Mouse (Mus musculus) lung, postnatal 0 days (tissue): ENCODE results near the gene Rprd1b. TPM values are rescaled to one million over a fixed set of nuclear protein-coding genes. Genes with fewer than 3 reads are reported as not detected.

Experiments used
- ATAC-seq: fragments of 200-750 bp; cut with Nextera tagmentation; 2 replicates; pipeline ENCODE4 v1.8.0; 2017; ENCODE audit warnings: moderate library complexity
- DNase-seq: peaks from one replicate; pipeline ENCODE4 v3.0.0-alpha.2; 2016; ENCODE audit warnings: low spot score
- H3K27ac ChIP-seq: fragments of 300-500 bp; sonication (generic); 2 replicates; pipeline ENCODE4 v1.5.1; 2014; ENCODE audit warnings: antibody characterized with exemption, mild to moderate bottlenecking, low read length, mixed read lengths
- H3K27me3 ChIP-seq: fragments of 300-500 bp; sonication (generic); replicated peaks from 2 replicates; pipeline ENCODE4 v1.6.1; 2014; ENCODE audit warnings: low read length, mixed read lengths; ENCODE audit not compliant: insufficient read depth
- H3K36me3 ChIP-seq: fragments of 300-500 bp; sonication (generic); 2 replicates; pipeline ENCODE4 v1.6.1; 2014; ENCODE audit warnings: low read length, mixed read lengths; ENCODE audit not compliant: insufficient read depth
- H3K4me1 ChIP-seq: fragments of 300-500 bp; sonication (generic); 2 replicates; pipeline ENCODE4 v1.6.1; 2014; ENCODE audit warnings: antibody characterized with exemption, low read depth, low read length, mixed read lengths; ENCODE audit not compliant: insufficient read depth
- H3K4me2 ChIP-seq: fragments of 300-500 bp; sonication (generic); replicated peaks from 2 replicates; pipeline ENCODE4 v1.6.1; 2014; ENCODE audit warnings: low read depth, mild to moderate bottlenecking, low read length, moderate library complexity, mixed read lengths
- H3K4me3 ChIP-seq: fragments of 300-500 bp; sonication (generic); 2 replicates; pipeline ENCODE4 v1.5.1; 2014; ENCODE audit warnings: low read depth, low read length
- H3K9ac ChIP-seq: fragments of 300-500 bp; sonication (generic); replicated peaks from 2 replicates; pipeline ENCODE4 v1.6.1; 2014; ENCODE audit warnings: low read depth, mild to moderate bottlenecking
- H3K9me3 ChIP-seq: fragments of 300-500 bp; sonication (generic); 2 replicates; pipeline ENCODE4 v1.6.1; 2016; ENCODE audit warnings: low read length, mixed read lengths
- CTCF ChIP-seq: IDR thresholded peaks from 2 replicates; pipeline ENCODE4 v1.5.1; 2016; ENCODE audit warnings: antibody characterized with exemption, mild to moderate bottlenecking
- EP300 ChIP-seq: IDR thresholded peaks from 2 replicates; pipeline ENCODE4 v1.6.1; 2016; ENCODE audit warnings: antibody characterized with exemption, mild to moderate bottlenecking, control low read depth
- WGBS: fragments of 180-500 bp; shearing (Covaris S2); extraction: QIAGEN DNeasy Blood & Tissue Kit; methylation state at CpG from one replicate; pipeline ENCODE4 v1.1.7; 2014; 5-methylcytosine and 5-hydroxymethylcytosine counted together
- polyA plus RNA-seq: library from polyadenylated mRNA; unstranded; fragments of >200 nt; fragmentation: Nextera tagmentation; extraction: Ambion mirVana; gene quantifications from 2 replicates; pipeline ENCODE4 v1.2.1, GENCODE M21; 2015

The Rprd1b gene
- polyA plus RNA-seq, 1 experiment from 2014 or later = 23.8 TPM

DNA sequence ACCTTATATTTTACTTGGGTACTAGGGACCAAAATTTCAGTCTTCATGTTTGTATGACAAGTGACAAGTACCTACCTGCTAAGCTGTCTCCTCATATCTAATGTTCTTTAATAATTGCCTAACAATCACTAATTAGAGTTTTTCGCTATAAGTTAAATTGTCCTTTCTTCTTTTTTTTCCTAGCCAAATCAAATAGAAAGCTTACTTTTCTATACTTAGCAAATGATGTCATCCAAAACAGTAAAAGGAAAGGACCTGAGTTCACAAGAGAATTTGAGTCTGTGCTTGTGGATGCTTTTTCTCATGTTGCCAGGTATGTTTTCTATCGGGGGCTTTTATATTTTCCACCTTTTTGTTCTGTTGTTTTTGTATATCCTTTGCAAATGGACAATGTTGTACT is 7.5 kb downstream of the Rprd1b start:
- TF ChIP-seq EP300 = no peak
- TF ChIP-seq CTCF = no peak
- WGBS = 89% methylated on average over 2 of the region's 2 CpGs

DNA sequence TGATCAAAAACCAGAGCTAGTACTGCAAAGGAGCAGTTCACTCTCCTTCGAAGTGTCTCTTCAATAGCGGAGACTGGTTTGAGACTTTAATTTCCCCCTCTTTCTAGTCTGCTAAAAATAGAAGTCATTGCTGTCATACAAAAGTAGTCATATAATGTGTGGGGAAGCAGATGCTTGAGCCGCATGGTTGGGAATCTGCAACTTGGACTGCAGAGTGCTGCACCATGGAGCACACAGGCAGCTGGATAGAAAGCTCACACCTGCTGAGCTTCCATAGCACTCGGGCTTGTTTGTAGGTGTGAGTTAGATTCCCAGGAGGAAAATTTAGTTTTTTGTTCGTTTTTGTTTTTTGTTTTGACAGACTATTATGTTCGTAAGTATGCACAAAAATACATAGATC is 8.1 kb downstream of the Rprd1b start:
- no peak for ATAC-seq
- DNase-seq = no peak
- TF ChIP-seq CTCF (no peak), EP300 (no peak)
- Histone ChIP-seq H3K36me3 (peaks cover 11% of the 10 kb centered on the region; the same call in 1 of the 2 replicates), H3K27ac (no peak overlapping the region), H3K9me3 (no peaks in the 10 kb centered on the region), H3K4me1 (no peaks in the 10 kb centered on the region), H3K27me3 (no peaks in the 10 kb centered on the region), H3K9ac (no peak overlapping the region), H3K4me2 (no peak overlapping the region), H3K4me3 (no peak overlapping the region)
- 85% methylated on average over 6 of the region's 6 CpGs for WGBS

More for the DNA sequence above, 7.5 kb downstream of the Rprd1b start:
- Histone ChIP-seq H3K9ac (no peak overlapping the region), H3K27me3 (no peaks in the 10 kb centered on the region), H3K36me3 (0 out of 2 replicates have a peak, but pooled peaks cover 8% of the 10 kb centered on the region), H3K4me1 (peaks cover under 1% of the 10 kb centered on the region), H3K9me3 (no peaks in the 10 kb centered on the region), H3K4me2 (no peak overlapping the region), H3K27ac (no peak overlapping the region), H3K4me3 (no peak overlapping the region)
- ATAC-seq (no peak), DNase-seq (no peak)

DNA sequence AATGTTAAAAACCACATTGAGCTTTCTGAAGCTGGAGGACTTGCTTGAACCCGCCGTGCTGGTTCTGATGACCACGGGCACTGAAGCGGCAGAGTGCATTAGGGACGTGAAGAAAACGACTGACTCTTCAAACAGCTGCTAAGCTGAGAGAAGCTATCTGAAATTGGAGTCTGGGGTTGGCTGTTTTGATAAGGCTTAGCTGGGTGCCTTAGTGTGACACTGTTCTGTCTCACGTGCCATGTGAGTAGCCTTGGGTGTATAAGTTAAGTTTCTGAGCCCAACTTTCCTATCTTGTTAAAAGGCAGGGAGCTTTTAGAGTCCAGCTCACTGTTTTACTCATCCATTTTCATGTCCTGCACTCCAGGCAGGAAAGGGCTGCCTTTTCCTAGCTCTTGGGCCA is 8.7 kb downstream of the Rprd1b start:
- TF ChIP-seq EP300 (no peak), CTCF (no peak)
- 78% methylated on average over 7 of the region's 7 CpGs for WGBS
- Histone ChIP-seq H3K27ac (no peak overlapping the region), H3K27me3 (no peaks in the 10 kb centered on the region), H3K4me2 (no peak overlapping the region), H3K4me3 (no peak overlapping the region), H3K4me1 (no peaks in the 10 kb centered on the region), H3K36me3 (peaks cover 13% of the 10 kb centered on the region; the same call in 1 of the 2 replicates), H3K9ac (no peak overlapping the region), H3K9me3 (no peaks in the 10 kb centered on the region)
- DNase-seq (no peak), ATAC-seq (no peak)

DNA sequence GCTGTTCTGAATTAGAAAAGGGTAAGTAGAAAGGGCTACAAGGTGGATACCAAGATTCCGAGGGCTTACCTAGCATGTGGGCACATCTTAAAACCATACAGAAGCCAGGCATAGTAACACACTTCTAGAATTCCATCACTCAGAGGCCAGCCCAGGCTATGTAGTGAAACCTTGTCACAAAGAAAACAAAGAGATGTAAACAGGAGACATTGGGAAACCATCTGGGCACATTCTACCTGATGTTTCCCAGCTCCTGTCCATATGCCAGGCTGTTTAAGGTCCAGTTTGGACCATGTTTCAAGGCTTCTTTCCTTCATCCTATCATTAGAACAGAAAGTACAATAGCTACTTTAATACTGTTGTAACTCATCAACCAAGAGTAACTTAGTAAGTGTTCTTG is 9.3 kb downstream of the Rprd1b start:
- 93% methylated on average over 1 of the region's 1 CpGs for WGBS
- no peak overlapping the region for H3K27ac ChIP-seq
- ATAC-seq (no peak), DNase-seq (no peak)
- no peak overlapping the region for H3K4me2 ChIP-seq
- H3K9me3 ChIP-seq = no peaks in the 10 kb centered on the region
- no peak overlapping the region for H3K4me3 ChIP-seq
- H3K4me1 ChIP-seq = no peaks in the 10 kb centered on the region
- no peak for TF ChIP-seq CTCF
- no peak for TF ChIP-seq EP300
- H3K27me3 ChIP-seq = no peaks in the 10 kb centered on the region
- H3K36me3 ChIP-seq = peaks cover 13% of the 10 kb centered on the region; the same call in 1 of the 2 replicates
- H3K9ac ChIP-seq = no peak overlapping the region

DNA sequence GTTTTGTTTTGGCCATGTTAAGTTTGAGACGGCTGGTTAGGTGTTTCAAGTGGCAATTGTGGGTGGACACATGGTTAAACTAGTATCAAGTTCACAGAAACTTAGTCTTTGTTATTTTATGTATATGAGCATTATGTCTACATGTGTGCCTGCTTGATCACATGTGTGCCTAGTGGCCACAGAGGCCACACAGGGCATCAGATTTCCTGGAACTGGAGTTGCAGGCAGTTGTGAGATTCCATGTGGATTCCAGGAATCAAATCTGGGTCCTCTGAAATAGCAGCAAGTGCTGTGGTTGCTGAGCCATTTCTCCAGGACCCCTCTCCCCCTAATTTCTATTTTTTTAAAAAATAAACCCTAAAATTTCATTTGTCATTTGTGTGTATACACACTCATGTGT is 11.4 kb downstream of the Rprd1b start:
- no peak overlapping the region for H3K27ac ChIP-seq
- H3K4me3 ChIP-seq = no peak overlapping the region
- no peak overlapping the region for H3K4me2 ChIP-seq
- WGBS = 48% methylated on average over 1 of the region's 1 CpGs
- H3K4me1 ChIP-seq = no peaks in the 10 kb centered on the region
- H3K9ac ChIP-seq = no peak overlapping the region
- peaks cover 26% of the 10 kb centered on the region for H3K36me3 ChIP-seq
- H3K9me3 ChIP-seq = no peaks in the 10 kb centered on the region
- no peaks in the 10 kb centered on the region for H3K27me3 ChIP-seq
- ATAC-seq (no peak), DNase-seq (no peak)
- no peak for TF ChIP-seq EP300
- no peak for TF ChIP-seq CTCF

DNA sequence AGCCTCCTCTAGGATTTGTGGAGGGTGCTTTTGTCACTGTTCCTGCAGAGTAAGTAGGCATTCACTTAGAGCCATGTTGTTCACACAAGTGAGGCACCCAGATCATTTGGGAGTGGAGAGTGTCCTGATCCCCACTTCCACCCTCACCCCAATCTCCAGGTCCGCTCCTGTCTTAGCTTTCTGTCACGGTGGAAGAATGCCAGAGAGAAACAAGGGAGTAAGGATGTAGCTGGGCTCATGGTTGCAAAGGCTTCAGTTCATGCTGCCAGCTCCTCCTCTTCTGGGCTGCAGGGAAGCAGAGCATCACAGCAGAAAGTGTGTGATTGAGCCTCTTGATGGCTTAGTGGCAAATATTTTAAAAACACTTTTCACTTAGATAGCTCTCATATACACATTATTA is 12.1 kb downstream of the Rprd1b start:
- ATAC-seq (no peak), DNase-seq (no peak)
- Histone ChIP-seq H3K27ac (no peak overlapping the region), H3K4me1 (no peaks in the 10 kb centered on the region), H3K9me3 (no peaks in the 10 kb centered on the region), H3K9ac (no peak overlapping the region), H3K4me3 (no peak overlapping the region), H3K27me3 (no peaks in the 10 kb centered on the region), H3K36me3 (peaks cover 30% of the 10 kb centered on the region), H3K4me2 (no peak overlapping the region)
- TF ChIP-seq CTCF = no peak
- no peak for TF ChIP-seq EP300
- WGBS = 69% methylated on average over 2 of the region's 2 CpGs

DNA sequence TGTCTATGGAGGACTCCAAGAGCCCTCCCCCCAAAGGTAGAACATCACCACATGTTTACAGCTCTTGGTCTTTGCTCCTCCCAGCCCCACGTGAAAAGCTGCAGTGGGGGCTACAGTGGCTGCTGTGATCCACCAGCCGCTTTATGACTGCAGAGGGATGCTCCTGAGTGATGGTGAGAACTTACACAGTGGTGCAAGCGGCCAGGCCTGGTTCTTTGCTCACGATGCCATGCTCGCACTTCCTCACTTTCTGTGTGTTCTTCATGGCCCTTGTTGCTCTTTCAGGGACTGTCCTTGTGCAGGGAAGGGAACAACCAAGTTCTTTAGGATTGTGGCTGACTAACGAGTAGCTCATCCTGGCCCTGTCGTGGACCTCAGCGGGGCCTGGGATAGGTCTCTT is 15.2 kb downstream of the Rprd1b start:
- TF ChIP-seq CTCF (no peak), EP300 (no peak)
- no peak overlapping the region for H3K4me3 ChIP-seq
- H3K27me3 ChIP-seq = no peaks in the 10 kb centered on the region
- no peak for ATAC-seq
- DNase-seq = no peak
- H3K4me2 ChIP-seq = no peak overlapping the region
- WGBS = 86% methylated on average over 8 of the region's 8 CpGs
- H3K9me3 ChIP-seq = no peaks in the 10 kb centered on the region
- no peaks in the 10 kb centered on the region for H3K4me1 ChIP-seq
- H3K36me3 ChIP-seq = peaks cover 30% of the 10 kb centered on the region
- no peak overlapping the region for H3K9ac ChIP-seq
- no peak overlapping the region for H3K27ac ChIP-seq
